Mouse (Mus musculus) cortical plate, adult 2 months (tissue): ENCODE data around the gene Gamt. TPM values are rescaled to one million over a fixed set of nuclear protein-coding genes. Genes with fewer than 3 reads are reported as not detected.
"Not testable (repeated sequence)": the region's sequence is repeated elsewhere in the genome, so short reads cannot be mapped to it uniquely, and the experiment has no call there.

ENCODE experiments used
- H3K27ac ChIP-seq: fragments of 200-500 bp; 2 replicates; pipeline ENCODE4 v1.5.1; 2012; ENCODE audit warnings: low read length, control low read depth, inconsistent platforms; ENCODE audit not compliant: insufficient read depth
- H3K4me1 ChIP-seq: fragments of 200-500 bp; 2 replicates; pipeline ENCODE4 v1.6.1; 2011; ENCODE audit warnings: low read length; ENCODE audit not compliant: control insufficient read depth, insufficient read depth
- H3K4me3 ChIP-seq: fragments of 200-500 bp; 2 replicates; pipeline ENCODE4 v1.5.1; 2011; ENCODE audit warnings: mild to moderate bottlenecking, low read length, control low read depth; ENCODE audit not compliant: insufficient read depth
- CTCF ChIP-seq: fragments of 200-500 bp; IDR thresholded peaks from 2 replicates; pipeline ENCODE4 v1.5.1; 2011; ENCODE audit warnings: mild to moderate bottlenecking, control low read depth, low read length; ENCODE audit not compliant: insufficient read depth; ENCODE audit errors: extremely low read depth
- POLR2A ChIP-seq: fragments of 200-500 bp; IDR thresholded peaks from 2 replicates; pipeline ENCODE4 v1.6.1; 2011; ENCODE audit warnings: mild to moderate bottlenecking, low read length, control low read depth; ENCODE audit not compliant: insufficient read depth; ENCODE audit errors: extremely low read depth
- polyA plus RNA-seq: library from polyadenylated mRNA; depleted of rRNA; stranded (reverse); fragments of >200 nt; gene quantifications from 2 replicates; pipeline ENCODE4 v1.2.3, GENCODE M21; 2012

Gene Gamt
- polyA plus RNA-seq, 1 experiment = 59.6 TPM

DNA sequence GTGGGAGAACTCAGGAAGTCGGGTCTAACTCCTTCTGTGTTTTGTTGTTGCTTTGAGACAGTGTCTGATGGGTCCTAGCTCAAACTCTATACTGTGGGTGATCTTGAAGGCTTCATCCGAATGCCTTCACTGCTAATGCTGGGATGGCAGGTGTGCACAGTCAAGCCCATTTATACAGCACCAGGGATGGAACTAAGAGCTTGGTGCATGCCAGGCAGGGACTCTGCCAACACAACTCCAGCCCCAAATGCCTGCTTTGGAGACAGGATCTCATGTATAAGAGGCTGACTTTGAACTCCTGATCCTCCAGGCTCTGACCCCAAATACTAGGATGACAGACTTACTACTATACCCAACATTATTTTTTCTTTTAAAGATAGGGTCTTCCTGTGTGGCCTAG lies 10.8 kb downstream of the Gamt start:
- Histone ChIP-seq H3K4me3 (peak overlapping the region; percentile 66), H3K4me1 (peaks cover 5% of the 10 kb centered on the region), H3K27ac (no peak overlapping the region)
- TF ChIP-seq CTCF (no peak), POLR2A (no peak)

DNA sequence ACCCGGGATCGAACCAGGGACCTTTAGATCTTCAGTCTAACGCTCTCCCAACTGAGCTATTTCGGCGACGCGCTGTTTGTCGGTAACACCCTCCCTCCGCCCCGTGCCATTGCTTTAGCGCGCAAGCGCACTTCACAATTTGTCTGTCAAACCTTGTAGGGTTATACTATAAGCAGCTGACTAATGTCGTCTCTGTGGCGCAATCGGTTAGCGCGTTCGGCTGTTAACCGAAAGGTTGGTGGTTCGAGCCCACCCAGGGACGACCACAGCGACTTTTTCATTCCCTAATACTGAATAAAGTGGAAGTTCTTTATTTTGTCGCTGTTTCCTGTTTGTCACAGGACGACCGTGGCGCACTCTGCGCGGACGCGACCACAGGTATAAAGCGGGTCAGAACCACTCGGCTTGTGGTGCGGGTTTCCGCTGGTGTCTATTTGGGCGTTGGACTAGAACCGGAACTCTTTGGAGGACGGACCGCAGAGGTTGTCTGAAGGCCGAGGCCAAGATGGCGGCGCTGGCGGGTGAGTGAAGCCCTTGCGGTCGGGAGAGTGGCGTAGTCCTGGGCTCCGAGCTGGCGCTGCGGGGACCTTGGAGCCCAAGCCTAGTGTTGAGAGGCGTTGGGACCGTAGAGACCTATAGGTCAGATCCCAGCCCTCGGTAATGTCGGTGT lies 11.7 kb downstream of the Gamt start, which contains the start of gene Ndufs7:
Ndufs7 (plus strand) TSS at position 151 of the 670 bp plus-strand sequence.
- Histone ChIP-seq H3K4me3 (peak within 1 kb of the TSS; percentile 66), H3K4me1 (peaks cover 5% of the 10 kb centered on the region), H3K27ac (peak within 1 kb of the TSS; percentile 29; the same call in 1 of the 2 replicates)
- TF ChIP-seq CTCF (no peak), POLR2A (peak; percentile 90)

DNA sequence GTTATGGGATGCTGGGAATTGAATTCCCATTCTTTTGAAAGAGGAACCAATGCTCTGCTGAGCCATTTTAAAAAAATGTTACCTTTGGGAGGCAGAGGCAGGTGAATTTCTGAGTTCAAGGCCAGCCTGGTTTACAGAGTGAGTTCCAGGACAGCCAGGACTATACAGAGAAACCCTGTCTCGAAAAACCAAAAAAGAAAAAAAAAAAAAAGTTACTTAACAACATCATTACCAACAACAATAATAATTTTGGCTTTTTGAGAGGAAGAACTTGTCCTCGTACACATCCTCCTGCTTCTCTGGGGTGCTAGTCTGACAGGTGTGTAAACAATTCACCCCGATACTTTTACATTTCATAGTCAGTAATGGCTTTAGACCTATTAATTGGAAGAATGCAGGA lies 12.4 kb downstream of the Gamt start:
- H3K27ac ChIP-seq, H3K4me1 ChIP-seq, H3K4me3 ChIP-seq: not testable (repeated sequence)

DNA sequence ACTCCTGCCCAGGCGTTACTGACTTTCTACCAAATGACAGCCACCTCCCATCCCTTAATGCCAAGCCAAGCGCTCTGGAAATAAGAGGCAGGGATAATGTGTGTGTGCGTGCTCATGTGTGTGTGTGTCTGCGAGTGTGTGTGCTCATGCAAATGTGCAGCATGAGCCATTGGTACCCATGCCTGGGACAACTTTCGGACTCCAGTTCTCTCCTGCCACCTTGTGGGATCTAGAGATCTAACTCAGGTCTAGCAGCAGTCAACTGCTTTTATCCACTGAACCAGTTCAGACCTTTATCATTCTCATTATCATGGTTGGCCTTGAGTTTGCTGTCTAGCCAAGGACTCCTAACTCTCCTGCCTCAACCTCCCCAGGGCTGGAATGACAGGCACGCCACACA lies 13.0 kb downstream of the Gamt start:
- Histone ChIP-seq H3K4me3 (no peak overlapping the region), H3K27ac (no peak overlapping the region), H3K4me1 (peaks cover 5% of the 10 kb centered on the region)
- TF ChIP-seq CTCF (peak; percentile 44), POLR2A (no peak)

DNA sequence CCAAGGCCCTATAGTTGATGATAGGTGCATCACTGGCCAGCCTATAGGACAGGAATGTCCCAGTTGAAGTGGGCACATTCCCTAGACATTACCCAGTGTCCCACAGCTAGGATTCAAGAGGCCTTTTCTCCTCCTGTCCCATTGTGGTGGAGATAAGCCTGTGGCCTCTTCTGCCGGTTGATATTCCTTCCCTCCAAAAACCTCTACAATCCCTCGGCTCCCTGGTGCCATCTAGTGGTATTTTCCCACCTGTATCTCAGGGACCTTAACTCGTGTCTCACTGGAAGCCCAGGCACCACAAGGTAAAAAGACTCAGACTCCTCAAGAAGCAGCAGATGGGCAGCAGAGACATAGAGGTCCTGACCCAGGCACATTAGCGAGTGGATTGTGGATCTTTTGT lies 15.2 kb downstream of the Gamt start:
- TF ChIP-seq CTCF (peak; percentile 87), POLR2A (no peak)
- no peak overlapping the region for H3K4me3 ChIP-seq
- H3K27ac ChIP-seq = no peak overlapping the region
- peaks cover 5% of the 10 kb centered on the region for H3K4me1 ChIP-seq

DNA sequence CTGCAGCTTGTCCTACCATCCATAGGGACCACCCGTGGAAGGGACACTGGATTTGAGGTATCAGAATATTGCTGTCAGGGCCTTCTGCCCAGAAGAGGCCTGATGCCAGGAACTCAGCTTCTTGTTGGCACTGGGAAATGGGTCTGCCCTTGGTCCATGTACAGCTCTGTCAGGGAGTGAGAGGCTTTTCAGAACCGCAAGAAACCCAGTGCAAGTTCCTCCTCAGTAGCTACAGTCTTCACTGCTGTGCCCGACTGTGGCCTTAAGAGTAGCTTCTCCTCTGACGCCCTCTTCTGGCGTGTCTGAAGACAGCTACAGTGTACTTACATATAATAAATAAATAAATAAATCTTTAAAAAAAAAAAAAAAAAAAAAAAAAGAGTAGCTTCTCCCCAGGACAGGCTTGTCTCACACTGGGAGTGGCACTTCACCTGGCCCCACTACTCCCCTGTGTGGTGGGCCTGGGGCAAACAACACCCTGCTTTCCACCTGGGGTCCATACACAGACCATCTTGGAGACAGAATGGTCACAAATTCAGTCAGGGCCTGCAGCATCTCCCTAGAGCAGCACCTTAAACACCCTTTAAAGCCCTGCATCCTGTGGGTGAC lies 15.9 kb downstream of the Gamt start:
- H3K27ac ChIP-seq = no peak overlapping the region
- H3K4me3 ChIP-seq = no peak overlapping the region
- H3K4me1 ChIP-seq = no peaks in the 10 kb centered on the region; the same call in 1 of the 2 replicates
- peak; percentile 45 for TF ChIP-seq CTCF
- no peak for TF ChIP-seq POLR2A

DNA sequence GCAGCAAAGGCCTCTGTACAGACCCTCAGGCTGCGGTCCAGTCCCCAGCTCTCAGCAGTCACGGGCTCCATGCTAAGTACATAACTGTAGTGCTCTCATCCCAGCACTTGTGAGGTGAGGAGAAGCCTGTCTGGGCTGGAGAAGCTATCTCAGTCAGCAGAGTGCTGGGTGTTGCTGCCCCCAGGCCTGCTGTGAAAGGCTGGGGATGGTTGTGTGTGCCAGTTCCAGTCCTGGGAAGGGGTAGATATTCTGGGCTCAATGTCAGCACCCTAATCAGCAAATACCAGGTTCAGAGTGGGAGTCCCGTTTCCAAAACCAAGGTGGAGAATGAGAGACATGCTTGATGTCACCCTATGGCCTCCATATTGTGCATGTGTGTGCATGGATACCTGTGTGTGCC lies 18.2 kb downstream of the Gamt start:
- H3K4me1 ChIP-seq = no peaks in the 10 kb centered on the region
- no peak overlapping the region for H3K4me3 ChIP-seq
- TF ChIP-seq POLR2A = no peak
- no peak overlapping the region for H3K27ac ChIP-seq

DNA sequence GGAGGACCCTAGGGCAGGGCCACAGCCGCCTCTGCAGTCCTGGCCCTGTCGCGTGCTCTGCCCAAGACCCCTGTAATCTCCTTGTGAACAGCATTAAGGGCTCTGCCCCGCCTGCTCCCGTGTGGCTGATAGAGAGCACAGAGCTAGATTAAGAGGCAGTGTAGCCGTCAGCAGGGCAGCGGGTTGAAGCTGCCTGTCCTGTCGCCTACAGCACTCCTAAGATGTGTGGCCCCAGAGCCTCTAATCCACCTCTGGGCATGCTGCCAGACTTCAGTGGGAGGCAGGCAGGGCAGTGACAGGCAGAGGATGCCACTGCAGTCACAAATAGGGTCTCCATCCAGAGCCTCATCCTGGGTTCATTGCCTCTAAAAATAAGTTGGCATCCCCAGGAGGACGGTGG lies 18.7 kb downstream of the Gamt start:
- no peaks in the 10 kb centered on the region for H3K4me1 ChIP-seq
- no peak for TF ChIP-seq POLR2A
- no peak for TF ChIP-seq CTCF
- no peak overlapping the region for H3K4me3 ChIP-seq
- H3K27ac ChIP-seq = no peak overlapping the region

DNA sequence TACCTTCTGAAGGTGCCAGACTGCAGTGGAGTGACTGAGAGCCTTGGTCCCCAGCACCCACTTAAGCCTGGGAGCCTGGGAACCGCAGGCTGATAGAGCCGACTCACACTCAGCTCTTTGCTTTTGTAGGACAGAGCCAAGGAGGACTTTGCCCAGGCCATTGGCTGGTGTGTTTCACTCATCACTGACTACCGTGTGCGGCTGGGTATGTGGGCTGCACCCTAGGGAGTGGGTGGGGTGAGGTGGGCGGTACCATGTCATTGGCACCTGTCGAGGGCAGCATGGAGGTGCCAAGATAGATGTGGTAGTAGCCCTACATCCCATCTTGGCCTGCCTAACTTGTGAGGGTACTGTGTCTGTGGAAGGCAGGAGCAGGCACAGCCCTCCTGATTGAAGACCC lies 21.0 kb downstream of the Gamt start:
- H3K4me1 ChIP-seq = no peaks in the 10 kb centered on the region
- no peak for TF ChIP-seq CTCF
- no peak for TF ChIP-seq POLR2A
- no peak overlapping the region for H3K4me3 ChIP-seq
- no peak overlapping the region for H3K27ac ChIP-seq

DNA sequence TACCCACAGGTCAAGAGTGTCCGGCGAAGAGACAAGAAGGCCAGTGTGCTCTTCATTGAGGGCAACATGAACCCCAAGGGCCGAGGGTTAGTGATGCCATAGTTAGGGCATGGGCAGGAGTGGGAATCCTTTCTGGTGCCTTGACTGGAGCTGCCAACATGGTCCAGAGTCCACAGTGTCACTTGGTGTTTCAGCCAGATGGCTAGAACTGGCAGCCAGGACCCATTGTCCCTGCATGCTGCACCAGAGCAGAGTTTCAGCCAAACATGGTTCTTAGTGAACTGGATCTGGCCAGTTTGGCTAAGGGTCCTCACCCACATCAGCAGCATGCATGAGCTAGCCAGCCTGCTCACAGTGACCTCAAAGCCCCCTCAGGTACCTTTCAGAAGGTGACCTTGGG lies 22.5 kb downstream of the Gamt start:
- no peak overlapping the region for H3K4me3 ChIP-seq
- no peak for TF ChIP-seq POLR2A
- no peak for TF ChIP-seq CTCF
- no peaks in the 10 kb centered on the region for H3K4me1 ChIP-seq
- no peak overlapping the region for H3K27ac ChIP-seq
